Mouse (Mus musculus) MEL (cell line): ENCODE data around the gene Kcnj15. TPM values are rescaled to one million over a fixed set of nuclear protein-coding genes. Genes with fewer than 3 reads are reported as not detected.

Experiments used
- DNase-seq: peaks from one replicate; pipeline ENCODE4 v3.0.0; 2011; ENCODE audit warnings: low read depth, low spot score
- H3K27ac ChIP-seq: 2 replicates; pipeline ENCODE4 v1.5.1; 2012; ENCODE audit warnings: low read depth, mild to moderate bottlenecking, control low read depth, low read length, moderate library complexity; ENCODE audit not compliant: control insufficient read depth
- H3K27me3 ChIP-seq, 2 experiments: fragments of 150-350 bp in 1 of 2; sonication (generic) in 1 of 2; 2 replicates each; pipeline ENCODE4 v1.6.1; 2012; ENCODE audit warnings: low read length in 2 of 2, mild to moderate bottlenecking in 2 of 2, improper control_type of control experiment in 1 of 2, moderate library complexity in 1 of 2; ENCODE audit not compliant: insufficient read depth in 2 of 2, control insufficient read depth in 1 of 2
- H3K36me3 ChIP-seq, 2 experiments: 2 replicates each; pipeline ENCODE4 v1.6.1; 2012 to 2014; ENCODE audit warnings: low read length in 2 of 2, improper control_type of control experiment in 1 of 2, inconsistent platforms in 1 of 2, mild to moderate bottlenecking in 1 of 2; ENCODE audit not compliant: insufficient read depth in 2 of 2, control insufficient read depth in 1 of 2
- H3K4me1 ChIP-seq, 2 experiments: fragments of 150-350 bp in 1 of 2; sonication (generic) in 1 of 2; 2 replicates each; pipeline ENCODE4 v1.6.1; 2012; ENCODE audit warnings: low read length in 2 of 2, improper control_type of control experiment in 1 of 2, mild to moderate bottlenecking in 1 of 2; ENCODE audit not compliant: insufficient read depth in 2 of 2, control insufficient read depth in 1 of 2
- H3K4me3 ChIP-seq, 2 experiments: fragments of 150-350 bp in 1 of 2; sonication (generic) in 1 of 2; 2 replicates each; pipeline ENCODE4 v1.5.1; 2012; ENCODE audit warnings: low read depth in 2 of 2, low read length in 2 of 2, mild to moderate bottlenecking in 2 of 2, moderate library complexity in 2 of 2, control low read depth in 1 of 2, improper control_type of control experiment in 1 of 2; ENCODE audit not compliant: control insufficient read depth in 1 of 2, insufficient read depth in 1 of 2
- H3K79me2 ChIP-seq: 2 replicates; pipeline ENCODE4 v1.6.1; 2012; ENCODE audit warnings: mild to moderate bottlenecking, low read length, moderate library complexity; ENCODE audit not compliant: control insufficient read depth, poor library complexity, insufficient read depth
- H3K9ac ChIP-seq: 2 replicates; pipeline ENCODE4 v1.6.1; 2012; ENCODE audit warnings: low read depth, mild to moderate bottlenecking, control low read depth, low read length, moderate library complexity; ENCODE audit not compliant: control insufficient read depth, poor library complexity, severe bottlenecking
- H3K9me3 ChIP-seq: fragments of 150-350 bp; sonication (generic); replicated peaks from 2 replicates; pipeline ENCODE4 v1.6.1; 2012; ENCODE audit warnings: mild to moderate bottlenecking, low read length, improper control_type of control experiment, moderate library complexity; ENCODE audit not compliant: insufficient read depth
- BHLHE40 ChIP-seq: IDR thresholded peaks from 2 replicates; pipeline ENCODE4 v1.6.1; 2012; ENCODE audit warnings: low read depth, mild to moderate bottlenecking, inconsistent platforms, low read length, improper control_type of control experiment, borderline replicate concordance
- CHD2 ChIP-seq: IDR thresholded peaks from 2 replicates; pipeline ENCODE4 v1.6.1; 2011; ENCODE audit warnings: low read length, improper control_type of control experiment
- CTCF ChIP-seq, 3 experiments: IDR thresholded peaks in 2 of 3; conservative IDR thresholded peaks in 1 of 3; 2 replicates each; pipeline ENCODE4 v1.5.1; 2011 to 2012; ENCODE audit warnings: low read length in 3 of 3, low read depth in 2 of 3, mild to moderate bottlenecking in 2 of 3, improper control_type of control experiment in 1 of 3, inconsistent platforms in 1 of 3, mixed read lengths in 1 of 3, moderate library complexity in 1 of 3; ENCODE audit not compliant: control insufficient read depth in 1 of 3, insufficient read depth in 1 of 3, poor library complexity in 1 of 3, severe bottlenecking in 1 of 3
- ETS1 ChIP-seq: IDR thresholded peaks from 2 replicates; pipeline ENCODE4 v1.6.1; 2012; ENCODE audit warnings: low read depth, mild to moderate bottlenecking, inconsistent platforms, low read length, improper control_type of control experiment, moderate library complexity
- JUND ChIP-seq: IDR thresholded peaks from 2 replicates; pipeline ENCODE4 v1.6.1; 2011; ENCODE audit warnings: low read depth, mild to moderate bottlenecking, improper control_type of control experiment, low read length
- KAT2A ChIP-seq: conservative IDR thresholded peaks from 2 replicates; pipeline ENCODE4 v1.6.1; 2012; ENCODE audit warnings: low read depth, low read length, improper control_type of control experiment, inconsistent platforms
- MAFK ChIP-seq: IDR thresholded peaks from 2 replicates; pipeline ENCODE4 v1.6.1; 2011; ENCODE audit warnings: low read depth, mild to moderate bottlenecking, low read length, improper control_type of control experiment, borderline replicate concordance
- MXI1 ChIP-seq: IDR thresholded peaks from 2 replicates; pipeline ENCODE4 v1.6.1; 2011; ENCODE audit warnings: mild to moderate bottlenecking, low read depth, low read length, improper control_type of control experiment
- MYC ChIP-seq: IDR thresholded peaks from 2 replicates; pipeline ENCODE4 v1.6.1; 2011; ENCODE audit warnings: low read depth, mild to moderate bottlenecking, low read length, improper control_type of control experiment, moderate library complexity
- NELFE ChIP-seq: IDR thresholded peaks from 2 replicates; pipeline ENCODE4 v1.6.1; 2011; ENCODE audit warnings: low read depth, low read length, improper control_type of control experiment
- NRF1 ChIP-seq: IDR thresholded peaks from 2 replicates; pipeline ENCODE4 v1.6.1; 2014; ENCODE audit warnings: low read depth, mild to moderate bottlenecking, inconsistent platforms, low read length, improper control_type of control experiment, moderate library complexity; ENCODE audit not compliant: poor library complexity, insufficient read depth, severe bottlenecking
- POLR2A ChIP-seq, 2 experiments: IDR thresholded peaks; 2 replicates each; pipeline ENCODE4 v1.6.1; 2011 to 2012; ENCODE audit warnings: low read length in 2 of 2, mild to moderate bottlenecking in 2 of 2, control low read depth in 1 of 2, improper control_type of control experiment in 1 of 2, low read depth in 1 of 2, moderate library complexity in 1 of 2; ENCODE audit not compliant: control insufficient read depth in 1 of 2, insufficient read depth in 1 of 2, poor library complexity in 1 of 2
- POLR2AphosphoS5 ChIP-seq: IDR thresholded peaks from 2 replicates; pipeline ENCODE4 v1.6.1; 2012; ENCODE audit warnings: low read depth, borderline replicate concordance, mild to moderate bottlenecking, inconsistent platforms, low read length, moderate library complexity, mixed read lengths
- RAD21 ChIP-seq: IDR thresholded peaks from 2 replicates; pipeline ENCODE4 v1.6.1; 2011; ENCODE audit warnings: mild to moderate bottlenecking, low read depth, low read length, improper control_type of control experiment
- SIN3A ChIP-seq: IDR thresholded peaks from 2 replicates; pipeline ENCODE4 v1.6.1; 2012; ENCODE audit warnings: low read length, improper control_type of control experiment, inconsistent platforms
- TAL1 ChIP-seq: IDR thresholded peaks from 2 replicates; pipeline ENCODE4 v1.6.1; 2012; ENCODE audit warnings: mild to moderate bottlenecking, inconsistent platforms, low read length, moderate library complexity, mixed read lengths
- TBP ChIP-seq: IDR thresholded peaks from 2 replicates; pipeline ENCODE4 v1.8.0; 2011; ENCODE audit warnings: low read depth, low read length, improper control_type of control experiment
- USF1 ChIP-seq: IDR thresholded peaks from 2 replicates; pipeline ENCODE4 v1.6.1; 2014; ENCODE audit warnings: low read depth, mild to moderate bottlenecking, inconsistent platforms, low read length, improper control_type of control experiment, moderate library complexity
- ZC3H11A ChIP-seq: IDR thresholded peaks from 2 replicates; pipeline ENCODE4 v1.6.1; 2012; ENCODE audit warnings: low read depth, mild to moderate bottlenecking, inconsistent platforms, low read length, improper control_type of control experiment
- ZNF384 ChIP-seq: IDR thresholded peaks from 2 replicates; pipeline ENCODE4 v1.6.1; 2012; ENCODE audit warnings: low read depth, mild to moderate bottlenecking, inconsistent platforms, low read length, improper control_type of control experiment
- polyA plus RNA-seq, 2 experiments: library from polyadenylated mRNA; stranded (reverse) in 1 of 2; unstranded in 1 of 2; fragments of >175 nt in 1 of 2; fragments of >200 nt in 1 of 2; gene quantifications; 2 replicates each; pipeline versions ENCODE4 v1.2.1 to v1.2.4; 2012; ENCODE audit warnings: low replicate concordance in 2 of 2, low read depth in 1 of 2; ENCODE audit not compliant: insufficient read length in 2 of 2, insufficient read depth in 1 of 2, missing spikeins in 1 of 2
- total RNA-seq: library from RNA; depleted of rRNA; stranded (reverse); fragments of 300-350 nt; gene quantifications from 2 replicates; pipeline ENCODE4 v1.2.3, GENCODE M21; 2012

The Kcnj15 gene
- total and polyA plus RNA-seq, 3 experiments = not detected

- no peaks in the 10 kb centered on the region for H3K27me3 ChIP-seq
- TF ChIP-seq KAT2A = no peak
- TF ChIP-seq TAL1 = no peak
- no peak for TF ChIP-seq CHD2
- no peak for TF ChIP-seq ZNF384
- no peaks in the 10 kb centered on the region for H3K4me1 ChIP-seq
- H3K9ac ChIP-seq = no peak overlapping the region
- DNase-seq = no peak
- H3K27ac ChIP-seq = no peak overlapping the region
- no peaks in the 10 kb centered on the region for H3K79me2 ChIP-seq
- no peaks in the 10 kb centered on the region for H3K36me3 ChIP-seq
- no peaks in the 10 kb centered on the region for H3K9me3 ChIP-seq
- H3K4me3 ChIP-seq = no peak overlapping the region
These were observed 32.0 kb downstream of the Kcnj15 start for GRCm38 (mm10) chr16:95289375-95289774.

- Histone ChIP-seq H3K9me3 (no peaks in the 10 kb centered on the region), H3K9ac (no peak overlapping the region), H3K27me3 (no peaks in the 10 kb centered on the region), H3K4me1 (no peaks in the 10 kb centered on the region), H3K79me2 (no peaks in the 10 kb centered on the region), H3K4me3 (no peak overlapping the region), H3K36me3 (no peaks in the 10 kb centered on the region), H3K27ac (no peak overlapping the region)
- DNase-seq = no peak
- TF ChIP-seq RAD21 (no peak), CHD2 (no peak), USF1 (no peak), ETS1 (no peak), NRF1 (no peak), BHLHE40 (no peak), JUND (no peak), CTCF (IDR thresholded peaks at IDR 0.05 in 2 of 3, conservative IDR thresholded peaks at IDR 0.05 in 1 of 3; ENCODE audit: control insufficient read depth in 1 of 3, insufficient read depth in 1 of 3, low read depth in 2 of 3, low read length in 3 of 3, poor library complexity in 1 of 3, severe bottlenecking in 1 of 3) (no peak), MYC (no peak), POLR2A (IDR thresholded peaks at IDR 0.05; ENCODE audit: control insufficient read depth in 1 of 2, insufficient read depth in 1 of 2, low read depth in 1 of 2, low read length in 2 of 2, poor library complexity in 1 of 2) (no peak)
These were observed 34.2 kb downstream of the Kcnj15 start for GRCm38 (mm10) chr16:95291450-95292101.

GRCm38 (mm10) chr16:95292843-95293505 is 35.6 kb downstream of the Kcnj15 start:
- Histone ChIP-seq H3K36me3 (no peaks in the 10 kb centered on the region), H3K4me1 (no peaks in the 10 kb centered on the region), H3K79me2 (no peaks in the 10 kb centered on the region), H3K4me3 (no peak overlapping the region), H3K27ac (no peak overlapping the region), H3K9ac (no peak overlapping the region), H3K9me3 (no peaks in the 10 kb centered on the region), H3K27me3 (no peaks in the 10 kb centered on the region)
- DNase-seq = no peak
- TF ChIP-seq ZNF384 (no peak), MXI1 (no peak), NELFE (no peak), USF1 (no peak), TAL1 (no peak), MAFK (no peak), RAD21 (no peak), NRF1 (no peak), BHLHE40 (no peak), SIN3A (no peak), POLR2AphosphoS5 (no peak), TBP (no peak), ZC3H11A (no peak)
